Mouse (Mus musculus) kidney, adult 2 months (tissue): ENCODE measurements at regions not wholly inside any gene's neighbourhood (a gene's known extent, or its start where the extent isn't known, plus 50 kb on each side); places are given as distances from the start of the nearest gene placed in this dataset.

Experiments used
- DNase-seq: peaks from one replicate; pipeline ENCODE4 v3.0.0; 2021
- H3K27ac ChIP-seq: fragments of 200-500 bp; 2 replicates; pipeline ENCODE4 v1.5.1; 2012; ENCODE audit warnings: low read depth, low read length, control low read depth, inconsistent platforms; ENCODE audit not compliant: insufficient read depth
- H3K27me3 ChIP-seq: fragments of 200-500 bp; replicated peaks from 2 replicates; pipeline ENCODE4 v1.6.1; 2012; ENCODE audit warnings: mild to moderate bottlenecking, moderate library complexity, low read length, inconsistent platforms; ENCODE audit not compliant: control insufficient read depth, insufficient read depth
- H3K36me3 ChIP-seq: fragments of 200-500 bp; 2 replicates; pipeline ENCODE4 v1.6.1; 2012; ENCODE audit warnings: mild to moderate bottlenecking, moderate library complexity, low read length, inconsistent platforms; ENCODE audit not compliant: control insufficient read depth, insufficient read depth
- H3K4me1 ChIP-seq: fragments of 200-500 bp; 2 replicates; pipeline ENCODE4 v1.6.1; 2011; ENCODE audit warnings: low read length; ENCODE audit not compliant: control insufficient read depth, insufficient read depth
- H3K4me3 ChIP-seq: fragments of 200-500 bp; 2 replicates; pipeline ENCODE4 v1.5.1; 2011; ENCODE audit warnings: mild to moderate bottlenecking, low read depth, low read length, control low read depth; ENCODE audit not compliant: insufficient read depth
- CTCF ChIP-seq: fragments of 200-500 bp; conservative IDR thresholded peaks from 2 replicates; pipeline ENCODE4 v1.5.1; 2011; ENCODE audit warnings: low read depth, mild to moderate bottlenecking, control low read depth, low read length, moderate library complexity, mixed read lengths; ENCODE audit not compliant: insufficient read depth, insufficient read length
- POLR2A ChIP-seq: fragments of 200-500 bp; IDR thresholded peaks from one replicate; pipeline ENCODE4 v1.6.1; 2011; ENCODE audit warnings: low read depth, low read length, control low read depth
- WGBS: fragments of 180-500 bp; shearing (Covaris S2); methylation state at CpG from one replicate; pipeline ENCODE4 v1.1.7; 2018; 5-methylcytosine and 5-hydroxymethylcytosine counted together

DNA sequence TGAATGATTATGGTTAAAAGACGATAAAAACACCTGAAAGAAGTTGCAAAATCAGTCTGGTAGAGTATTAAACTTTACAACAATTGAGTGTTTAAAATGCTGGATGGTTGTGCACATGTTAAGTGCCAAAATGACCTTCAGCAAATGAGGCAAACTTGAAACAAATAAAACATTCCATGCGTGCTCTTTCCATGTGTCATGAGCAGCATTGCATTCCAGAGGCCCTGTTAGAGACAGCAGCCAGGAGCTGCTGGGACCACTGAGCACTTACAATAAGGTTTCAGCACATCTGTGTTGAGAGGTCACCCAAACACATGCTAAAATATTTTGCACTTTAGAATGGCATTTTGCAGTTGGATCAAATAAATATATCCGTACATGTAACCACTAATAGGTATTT, 467.6 kb upstream of the Cenpq start:
- TF ChIP-seq POLR2A (no peak), CTCF (no peak)
- 53% methylated on average over 3 of the region's 3 CpGs for WGBS
- DNase-seq: peak; percentile 3
- no peaks in the 10 kb centered on the region for H3K36me3 ChIP-seq
- H3K27ac ChIP-seq: no peak overlapping the region
- H3K4me1 ChIP-seq: no peaks in the 10 kb centered on the region
- H3K27me3 ChIP-seq: no peaks in the 10 kb centered on the region
- no peak overlapping the region for H3K4me3 ChIP-seq
